14 mouse cellular contexts compared by ENCODE assay signal in the genomic region with DNA sequence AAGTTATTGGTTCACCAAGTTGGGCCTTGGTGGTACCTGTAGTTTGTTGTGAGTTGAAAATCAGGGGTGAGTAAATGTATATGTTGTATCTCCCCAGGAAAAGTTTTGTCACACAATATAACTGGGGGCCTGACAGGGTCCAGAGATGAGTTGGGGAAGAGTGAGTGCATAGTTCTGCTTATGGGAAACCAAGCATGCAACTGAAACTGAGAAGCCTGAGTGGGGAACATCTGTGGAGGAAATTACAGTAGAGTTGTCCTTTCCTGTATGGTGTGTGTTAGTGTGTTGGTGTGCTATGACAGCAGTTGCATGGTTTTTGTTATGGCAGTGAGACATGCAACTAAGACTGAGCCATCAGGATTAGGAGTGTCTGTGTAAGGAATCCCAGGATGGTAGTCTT. TPM values are rescaled to one million over a fixed set of nuclear protein-coding genes. Genes with fewer than 3 reads are reported as not detected.
"Had no signal": no experiment of that assay in that cellular context is flagged by ENCODE, and none has a peak within 500 bp of the region (broad histone marks: within the 10 kb centered on the region; RNA-seq: fewer than 3 reads in every experiment).

No protein-coding gene starts in this region.

- ATAC-seq: intestine, embryonic 15.5 days; lung, postnatal 0 days; midbrain, embryonic 15.5 days had no signal

- DNase-seq: kidney, adult 2 months; kidney, postnatal 14 days; lung, adult 18-20 months; lung, postnatal 36 days; retina, postnatal 1 day; right cerebral cortex, postnatal 4 days; thymus, postnatal 4 days had no signal

RNA-seq across cellular contexts. Expression of a gene that starts 3.4 kb away (rescaled TPM):
- total RNA-seq: layer of hippocampus, postnatal 10 days; left cerebral cortex, postnatal 36 days; liver, adult 2 months; monocyte, adult 5-6 weeks had no signal
